Mouse (Mus musculus) limb, embryonic 11.5 days (tissue): ENCODE data around the gene Sstr4. TPM values are rescaled to one million over a fixed set of nuclear protein-coding genes. Genes with fewer than 3 reads are reported as not detected.
A peak's percentile ranks its signal among the peaks of the same experiment; 100 is the strongest.

Experiments
- ATAC-seq: fragments of 200-750 bp; cut with Nextera tagmentation; 2 replicates; pipeline ENCODE4 v1.8.0; 2017; ENCODE audit warnings: low read depth; ENCODE audit not compliant: insufficient number of reproducible peaks, low FRiP score, low TSS enrichment
- DNase-seq: peaks from one replicate; pipeline ENCODE4 v3.0.0-alpha.2; 2015; ENCODE audit warnings: low spot score
- H3K27ac ChIP-seq: fragments of 300-500 bp; sonication (generic); replicated peaks from 2 replicates; pipeline ENCODE4 v1.5.1; 2014; ENCODE audit warnings: low read depth, mild to moderate bottlenecking, low read length
- H3K27me3 ChIP-seq: fragments of 300-500 bp; sonication (generic); 2 replicates; pipeline ENCODE4 v1.6.1; 2014; ENCODE audit warnings: mild to moderate bottlenecking, low read length, mixed read lengths; ENCODE audit not compliant: control insufficient read depth, insufficient read depth
- H3K36me3 ChIP-seq: fragments of 300-500 bp; sonication (generic); 2 replicates; pipeline ENCODE4 v1.6.1; 2014; ENCODE audit warnings: mild to moderate bottlenecking, low read length, moderate library complexity, mixed read lengths; ENCODE audit not compliant: control insufficient read depth, insufficient read depth
- H3K4me1 ChIP-seq: fragments of 300-500 bp; sonication (generic); 2 replicates; pipeline ENCODE4 v1.6.1; 2014; ENCODE audit warnings: low read length, mixed read lengths; ENCODE audit not compliant: control insufficient read depth, insufficient read depth
- H3K4me2 ChIP-seq: fragments of 300-500 bp; sonication (generic); 2 replicates; pipeline ENCODE4 v1.6.1; 2014; ENCODE audit warnings: low read depth, mild to moderate bottlenecking, moderate library complexity; ENCODE audit not compliant: severe bottlenecking
- H3K4me3 ChIP-seq: fragments of 300-500 bp; sonication (generic); 2 replicates; pipeline ENCODE4 v1.5.1; 2014; ENCODE audit warnings: low read depth, low read length
- H3K9ac ChIP-seq: fragments of 300-500 bp; sonication (generic); 2 replicates; pipeline ENCODE4 v1.6.1; 2014; ENCODE audit warnings: mild to moderate bottlenecking, low read length
- H3K9me3 ChIP-seq: fragments of 300-500 bp; sonication (generic); 2 replicates; pipeline ENCODE4 v1.6.1; 2016; ENCODE audit warnings: low read length; ENCODE audit not compliant: control insufficient read depth
- WGBS: fragments of 180-500 bp; shearing (Covaris S2); extraction: QIAGEN DNeasy Blood & Tissue Kit; methylation state at CpG from one replicate; pipeline ENCODE4 v1.1.7; 2014; 5-methylcytosine and 5-hydroxymethylcytosine counted together
- polyA plus RNA-seq: library from polyadenylated mRNA; unstranded; fragments of >200 nt; fragmentation: Nextera tagmentation; extraction: Ambion mirVana; gene quantifications from 2 replicates; pipeline ENCODE4 v1.2.1, GENCODE M21; 2014

The Sstr4 gene
- 0.52 and 0.64 TPM in 2 replicates for polyA plus RNA-seq

DNA sequence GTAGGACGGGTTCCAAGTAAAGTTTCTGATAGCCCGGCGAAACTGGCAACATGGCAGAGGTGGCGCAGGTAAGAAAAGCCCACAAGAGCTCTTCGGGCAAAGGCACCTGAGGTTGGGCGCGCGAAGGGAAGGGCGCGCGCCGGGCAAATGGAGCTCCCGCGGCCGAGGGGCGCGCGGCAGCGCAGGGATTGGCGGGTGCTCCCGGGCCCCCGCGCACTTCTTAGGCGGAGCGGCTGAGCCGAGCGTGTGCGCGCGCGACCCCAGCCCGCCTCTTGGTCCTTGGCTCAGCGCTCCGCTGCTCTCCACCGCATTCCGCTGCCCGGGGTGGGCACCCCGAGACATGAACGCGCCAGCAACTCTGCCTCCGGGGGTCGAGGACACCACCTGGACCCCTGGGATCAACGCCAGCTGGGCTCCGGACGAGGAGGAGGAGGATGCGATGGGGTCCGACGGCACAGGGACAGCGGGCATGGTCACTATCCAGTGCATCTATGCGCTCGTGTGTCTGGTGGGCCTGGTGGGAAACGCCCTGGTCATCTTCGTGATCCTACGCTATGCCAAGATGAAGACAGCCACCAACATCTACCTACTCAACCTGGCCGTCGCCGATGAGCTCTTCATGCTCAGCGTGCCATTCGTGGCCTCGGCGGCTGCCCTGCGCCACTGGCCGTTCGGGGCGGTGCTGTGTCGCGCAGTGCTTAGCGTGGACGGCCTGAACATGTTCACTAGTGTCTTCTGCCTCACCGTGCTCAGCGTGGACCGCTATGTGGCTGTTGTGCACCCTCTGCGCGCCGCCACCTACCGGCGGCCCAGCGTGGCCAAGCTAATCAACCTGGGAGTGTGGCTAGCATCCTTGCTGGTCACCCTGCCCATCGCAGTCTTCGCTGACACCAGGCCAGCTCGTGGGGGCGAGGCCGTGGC is at the start of gene Sstr4:
Gene Sstr4, plus strand, starts transcription at position 214 of the 921 bp plus-strand sequence.
- no peaks in the 10 kb centered on the region for H3K9me3 ChIP-seq
- 7% methylated on average over 71 of the region's 83 CpGs for WGBS
- H3K9ac ChIP-seq, result peak within 1 kb of the TSS; percentile 32; the same call in 1 of the 2 replicates
- peaks cover 25% of the 10 kb centered on the region for H3K27me3 ChIP-seq
- H3K27ac ChIP-seq, result no peak within 1 kb of the TSS
- DNase-seq, result peak; percentile 64
- peak within 1 kb of the TSS; percentile 47 for H3K4me3 ChIP-seq
- peaks cover 7% of the 10 kb centered on the region; the same call in 1 of the 2 replicates for H3K4me1 ChIP-seq
- ATAC-seq, result peak; percentile 66; the same call in 1 of the 2 replicates
- H3K36me3 ChIP-seq, result no peaks in the 10 kb centered on the region
- H3K4me2 ChIP-seq, result peak within 1 kb of the TSS; percentile 98

DNA sequence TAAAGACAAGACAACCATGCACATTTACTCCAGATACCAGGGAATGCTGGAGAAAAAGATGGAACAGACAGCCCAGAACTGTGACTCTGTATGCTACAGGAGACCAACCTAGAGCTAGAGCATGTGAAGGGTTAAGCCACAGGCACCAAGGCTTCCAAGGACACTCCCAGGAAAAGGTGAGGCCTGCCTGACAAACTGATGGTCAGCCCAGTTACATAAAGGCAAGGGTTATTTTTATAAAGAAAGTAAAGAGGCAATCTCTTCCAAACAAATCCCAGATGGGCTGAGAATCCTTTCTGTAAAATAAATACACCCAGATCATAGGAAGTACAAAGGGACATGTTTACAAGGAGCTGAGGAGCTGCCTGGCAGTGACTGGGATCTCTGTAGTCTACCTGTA is 49.8 kb upstream of the Sstr4 start:
- no peak for DNase-seq
- H3K27ac ChIP-seq, result no peak overlapping the region

DNA sequence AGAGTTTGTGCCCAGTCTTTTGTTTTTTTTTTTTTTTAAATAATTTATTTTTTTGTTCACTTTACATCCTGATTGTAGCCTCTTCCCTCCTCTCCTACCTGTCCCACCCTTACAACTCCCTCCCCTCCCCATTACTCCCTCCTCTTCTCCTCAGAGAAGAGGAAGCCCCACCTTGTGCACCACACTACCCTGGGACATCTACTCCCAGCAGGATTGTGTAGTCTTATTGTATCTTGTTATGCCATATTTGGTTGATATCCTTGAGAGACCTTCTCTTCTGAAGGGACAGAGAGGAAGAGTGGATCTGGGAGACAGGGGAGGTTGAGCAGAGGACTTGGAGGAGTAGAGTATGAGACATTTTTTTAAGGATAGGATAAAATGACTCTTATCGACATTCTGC is 48.2 kb upstream of the Sstr4 start:
- Histone ChIP-seq H3K27ac (no peak overlapping the region), H3K36me3 (no peaks in the 10 kb centered on the region), H3K9me3 (no peaks in the 10 kb centered on the region), H3K4me3 (no peak overlapping the region), H3K27me3 (no peaks in the 10 kb centered on the region), H3K4me2 (no peak overlapping the region), H3K9ac (no peak overlapping the region), H3K4me1 (no peaks in the 10 kb centered on the region)
- DNase-seq (no peak), ATAC-seq (no peak)
- 93% methylated on average over 1 of the region's 1 CpGs for whole genome bisulfite sequencing

More for the DNA sequence above, 49.8 kb upstream of the Sstr4 start:
- Histone ChIP-seq H3K9ac (no peak overlapping the region), H3K9me3 (no peaks in the 10 kb centered on the region), H3K27me3 (no peaks in the 10 kb centered on the region), H3K36me3 (no peaks in the 10 kb centered on the region), H3K4me1 (no peaks in the 10 kb centered on the region), H3K4me3 (no peak overlapping the region), H3K4me2 (no peak overlapping the region)
- no peak for ATAC-seq

DNA sequence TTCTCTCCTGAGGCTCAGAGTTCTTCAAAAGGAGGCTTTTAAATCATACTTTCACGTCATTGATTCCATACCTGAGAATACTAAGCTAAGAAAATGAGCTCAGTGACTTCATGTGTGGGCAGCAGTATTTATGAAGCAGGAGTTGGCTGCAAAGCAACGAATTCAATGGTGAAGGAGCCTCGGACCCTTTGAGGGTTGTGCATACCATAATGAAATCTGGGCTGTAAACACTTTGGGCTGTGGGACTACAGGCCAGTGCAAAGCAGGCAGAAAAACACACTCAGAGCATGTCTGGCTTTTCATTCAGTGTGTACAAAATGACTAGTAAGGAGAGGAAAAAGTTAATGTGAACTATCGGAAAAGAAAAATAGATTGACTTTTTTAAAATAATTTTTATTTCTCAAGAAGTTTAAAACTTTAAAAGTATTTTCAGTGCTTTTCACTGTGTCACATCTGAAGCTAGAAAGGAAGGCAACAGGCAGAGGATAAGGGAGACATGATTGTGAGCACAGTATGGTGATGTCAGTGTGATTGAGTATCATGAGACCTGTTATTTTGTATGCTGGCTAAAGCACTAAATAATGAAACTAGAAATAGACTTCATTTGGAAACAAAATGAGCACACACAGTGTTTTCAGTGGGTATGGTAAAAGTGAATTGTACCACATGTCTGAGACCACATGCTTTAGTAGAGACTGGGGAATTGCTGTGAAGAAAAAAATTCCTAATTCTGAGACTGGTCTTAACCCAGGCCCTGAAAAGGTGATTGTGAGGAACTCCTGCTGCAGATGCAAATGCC is 45.4 kb upstream of the Sstr4 start:
- Histone ChIP-seq H3K27ac (no peak overlapping the region), H3K4me3 (no peak overlapping the region), H3K27me3 (no peaks in the 10 kb centered on the region), H3K4me2 (no peak overlapping the region), H3K9me3 (no peaks in the 10 kb centered on the region), H3K4me1 (no peaks in the 10 kb centered on the region), H3K9ac (no peak overlapping the region), H3K36me3 (no peaks in the 10 kb centered on the region)
- 61% methylated on average over 4 of the region's 4 CpGs for WGBS
- DNase-seq, result no peak
- no peak for ATAC-seq

DNA sequence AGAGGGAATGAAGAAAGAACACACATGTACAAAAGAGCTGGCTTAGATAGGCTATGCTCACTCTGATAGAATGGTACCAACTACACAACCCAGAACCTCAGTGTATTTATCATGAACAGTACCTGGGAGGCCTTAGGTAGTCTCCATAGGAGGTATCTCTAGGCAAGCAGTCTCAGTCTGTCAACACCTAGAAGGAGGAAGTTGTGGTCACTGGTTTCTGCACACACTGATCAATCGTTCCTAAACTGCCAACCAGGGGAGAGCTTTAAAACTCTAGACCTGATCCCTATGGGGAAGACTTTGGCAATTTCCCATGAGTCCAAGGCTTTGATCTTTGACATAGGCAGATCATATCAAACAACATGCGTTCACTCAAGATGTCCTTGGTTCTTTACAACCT is 44.7 kb upstream of the Sstr4 start:
- Histone ChIP-seq H3K4me2 (no peak overlapping the region), H3K27me3 (no peaks in the 10 kb centered on the region), H3K27ac (no peak overlapping the region), H3K36me3 (no peaks in the 10 kb centered on the region), H3K9me3 (no peaks in the 10 kb centered on the region), H3K4me1 (no peaks in the 10 kb centered on the region), H3K9ac (no peak overlapping the region), H3K4me3 (no peak overlapping the region)
- ATAC-seq (no peak), DNase-seq (no peak)
- WGBS, result 79% methylated on average over 2 of the region's 2 CpGs

DNA sequence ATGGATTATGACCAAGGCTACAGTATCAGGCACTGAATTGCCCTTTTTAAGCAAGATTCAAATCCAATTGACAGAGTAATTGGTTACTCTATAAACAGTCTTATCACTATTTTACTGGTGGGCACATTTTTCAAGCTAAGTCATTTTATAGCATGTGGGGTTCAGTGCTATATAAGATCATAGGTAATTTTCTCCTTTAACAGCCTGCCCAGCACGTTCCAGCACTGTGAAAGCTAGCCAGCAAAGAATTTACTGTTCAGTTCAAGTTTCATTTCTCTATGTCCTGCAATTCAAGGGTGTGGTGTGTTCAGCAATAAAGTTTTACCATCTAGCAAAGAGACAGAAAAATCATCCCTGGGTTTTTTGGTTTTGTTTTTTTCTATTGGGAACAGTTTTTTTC is 42.5 kb upstream of the Sstr4 start:
- no peaks in the 10 kb centered on the region for H3K27me3 ChIP-seq
- no peaks in the 10 kb centered on the region for H3K36me3 ChIP-seq
- H3K4me1 ChIP-seq, result no peaks in the 10 kb centered on the region
- no peak overlapping the region for H3K4me2 ChIP-seq
- 40% methylated on average over 1 of the region's 1 CpGs for WGBS
- H3K27ac ChIP-seq, result no peak overlapping the region
- no peak for DNase-seq
- no peak overlapping the region for H3K4me3 ChIP-seq
- H3K9me3 ChIP-seq, result no peaks in the 10 kb centered on the region
- no peak for ATAC-seq
- no peak overlapping the region for H3K9ac ChIP-seq

DNA sequence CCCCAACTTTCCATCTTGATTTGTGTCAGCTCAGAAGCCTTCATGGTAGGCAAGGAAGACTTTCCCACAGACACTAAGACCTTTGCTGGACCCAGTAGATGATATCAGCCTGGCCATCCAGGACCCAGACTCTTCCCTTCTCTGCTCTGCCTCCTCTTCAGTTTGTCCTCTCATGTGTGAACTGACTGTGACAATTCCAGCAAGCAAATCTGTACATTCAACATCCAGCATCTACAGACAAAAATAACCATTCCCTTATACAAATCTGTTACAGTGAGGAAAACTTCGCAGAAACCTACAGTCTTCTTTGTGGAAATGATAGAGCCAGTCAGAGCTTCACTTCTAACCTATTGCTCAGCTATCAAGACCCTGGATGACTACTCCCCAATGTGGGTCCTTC is 38.0 kb upstream of the Sstr4 start:
- 83% methylated on average over 1 of the region's 1 CpGs for WGBS
- Histone ChIP-seq H3K27me3 (no peaks in the 10 kb centered on the region), H3K4me1 (no peaks in the 10 kb centered on the region), H3K9ac (no peak overlapping the region), H3K36me3 (no peaks in the 10 kb centered on the region), H3K4me3 (no peak overlapping the region), H3K9me3 (no peaks in the 10 kb centered on the region), H3K4me2 (no peak overlapping the region), H3K27ac (no peak overlapping the region)
- DNase-seq, result no peak
- ATAC-seq, result no peak

DNA sequence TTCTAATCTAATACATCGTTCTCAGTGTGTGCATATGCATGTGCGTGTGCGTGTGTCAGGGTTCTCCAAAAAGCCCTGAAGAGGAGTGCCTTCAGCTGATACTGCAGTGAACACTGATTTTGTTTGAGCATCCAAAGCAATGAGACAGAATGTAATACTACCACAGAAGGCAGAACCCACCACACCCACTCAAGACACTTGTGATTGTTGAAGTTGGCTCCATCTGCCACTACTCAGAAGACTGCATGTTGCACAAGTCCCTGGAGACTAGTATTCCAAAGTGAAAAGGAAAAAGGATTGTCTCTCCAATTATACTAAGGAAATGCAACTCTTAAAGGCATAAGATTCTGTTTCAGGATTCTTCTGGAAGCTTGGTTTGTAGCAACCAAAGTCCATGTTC is 30.6 kb upstream of the Sstr4 start:
- Histone ChIP-seq H3K4me1 (no peaks in the 10 kb centered on the region), H3K9me3 (no peaks in the 10 kb centered on the region), H3K4me2 (no peak overlapping the region), H3K27ac (no peak overlapping the region), H3K9ac (no peak overlapping the region), H3K4me3 (no peak overlapping the region), H3K27me3 (no peaks in the 10 kb centered on the region), H3K36me3 (no peaks in the 10 kb centered on the region)
- no peak for DNase-seq
- whole genome bisulfite sequencing, result 93% methylated on average over 3 of the region's 3 CpGs
- ATAC-seq, result no peak
